Mouse (Mus musculus) urinary bladder, postnatal 10 days (tissue): ENCODE measurements around the gene Zfp362.
A peak's percentile ranks its signal among the peaks of the same experiment; 100 is the strongest.

Experiments used
- DNase-seq: peaks from one replicate; pipeline ENCODE4 v3.0.0; 2022; ENCODE audit warnings: low spot score

Gene Zfp362

GRCm38 (mm10) chr4:128729033-128729708, 76.7 kb downstream of the Zfp362 start:
- DNase-seq = no peak

- DNase-seq = no peak
Measured at GRCm38 (mm10) chr4:128728431-128728851, 77.4 kb downstream of the Zfp362 start.

DNA sequence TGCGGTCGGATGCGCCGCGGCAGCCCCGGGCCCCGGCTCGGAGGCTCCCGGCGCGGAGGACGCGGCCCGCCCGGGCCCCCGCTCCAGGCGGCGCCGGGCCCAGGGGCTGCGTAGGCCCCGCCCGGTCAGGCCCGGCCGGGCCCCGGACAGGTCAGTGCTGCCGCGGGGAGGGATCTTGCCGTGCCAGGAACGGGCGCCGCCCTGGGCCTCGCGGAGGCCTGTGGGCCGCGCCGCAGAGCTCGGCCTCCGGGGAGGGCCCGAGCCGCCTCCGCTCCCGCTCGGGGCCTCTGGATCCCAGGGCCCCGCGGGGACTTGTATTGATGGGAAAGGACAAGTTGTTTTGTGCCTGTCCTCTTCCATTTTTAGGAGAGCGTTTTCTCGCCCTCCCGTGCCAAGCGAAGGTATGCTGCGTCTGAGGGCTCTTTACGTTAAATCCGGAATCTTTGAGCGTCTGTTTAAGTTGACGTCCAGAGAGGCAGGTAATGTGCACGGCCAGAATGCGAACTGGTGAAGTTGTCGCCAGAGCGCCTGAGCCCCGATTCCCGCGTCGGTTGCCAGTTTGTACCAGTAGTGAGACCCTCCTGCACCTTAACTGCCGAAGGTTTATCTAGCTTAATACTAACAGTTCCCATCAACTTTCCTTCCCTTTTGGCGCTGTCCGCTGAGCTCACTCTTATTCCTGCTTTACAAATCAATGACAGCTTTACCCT, 78.0 kb downstream of the Zfp362 start:
- no peak for DNase-seq

DNA sequence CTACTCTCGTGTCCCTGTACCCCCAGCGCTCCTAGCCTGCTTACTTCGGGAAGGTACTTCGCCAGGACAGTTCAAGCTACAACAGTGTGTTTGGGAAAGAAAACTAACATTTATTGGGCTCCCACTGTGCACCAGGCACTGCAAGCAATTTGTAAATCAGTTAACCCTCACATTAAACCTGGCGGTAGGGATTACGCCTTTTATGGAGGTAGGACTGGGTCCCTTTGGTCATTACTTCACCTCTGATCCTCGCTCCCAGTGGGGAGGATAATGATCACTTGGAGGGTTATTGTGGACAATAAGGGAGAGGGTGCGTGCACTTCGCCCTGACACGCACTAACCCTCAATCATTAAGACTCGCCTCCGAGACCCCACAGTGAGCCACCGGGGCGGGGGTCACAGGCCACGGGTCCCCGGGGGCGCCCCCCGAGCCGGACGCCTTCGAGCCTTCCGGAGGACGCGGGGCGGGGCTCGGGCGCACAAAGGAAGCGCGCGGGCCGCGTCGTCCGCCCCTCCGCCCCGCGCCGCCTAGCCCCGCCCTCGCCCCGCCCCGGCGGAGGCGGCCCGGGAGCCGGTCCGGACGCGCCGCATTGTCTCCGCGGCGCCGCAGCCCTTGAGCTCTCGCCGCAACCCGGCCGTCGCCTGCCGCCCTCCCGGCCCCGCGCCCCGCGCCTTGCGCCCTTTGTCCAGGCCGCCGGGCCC, 78.7 kb downstream of the Zfp362 start:
- peak; percentile 41 for DNase-seq

DNA sequence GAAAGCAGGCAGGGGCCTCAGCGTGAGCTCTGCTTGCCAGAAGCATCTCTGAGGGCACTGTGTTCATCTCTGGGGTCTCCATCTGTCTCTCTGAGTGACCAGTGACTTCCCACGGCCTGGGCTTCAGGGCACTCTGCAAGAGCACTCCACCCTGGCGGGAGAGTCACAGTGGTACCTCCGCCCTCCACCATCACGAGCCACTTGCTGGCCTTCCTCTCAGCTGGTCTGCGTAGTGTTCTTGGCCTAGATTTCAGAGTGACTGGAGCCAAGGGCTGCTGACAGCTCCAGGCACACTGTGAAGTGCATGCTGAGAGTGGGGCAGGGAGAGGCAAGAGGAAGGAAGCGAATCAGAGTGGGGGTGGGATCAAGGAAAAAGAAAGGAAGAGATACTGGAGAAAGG, 81.8 kb downstream of the Zfp362 start:
- no peak for DNase-seq

DNA sequence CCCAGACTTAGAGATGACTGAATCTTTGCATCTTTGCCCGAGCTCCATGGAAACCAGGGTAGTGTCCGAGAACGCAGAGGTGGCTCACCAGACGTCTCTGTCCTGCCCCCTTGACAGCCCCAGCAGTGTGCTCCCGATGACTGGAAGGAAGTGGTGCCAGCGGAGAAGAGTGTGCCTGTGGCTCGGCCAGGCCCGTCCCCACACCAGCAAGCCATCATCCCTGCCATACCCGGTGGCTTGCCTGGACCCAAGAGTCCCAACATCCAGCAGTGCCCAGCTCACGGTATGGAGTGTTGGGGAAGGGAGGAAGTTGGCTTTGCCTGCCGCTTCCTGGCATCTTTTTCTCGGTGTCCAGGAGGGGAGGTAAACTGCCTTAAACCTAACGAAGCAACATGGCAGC, 82.4 kb downstream of the Zfp362 start:
- no peak for DNase-seq
